ENCODE assay signal across 7 mouse cellular contexts in the genomic region with DNA sequence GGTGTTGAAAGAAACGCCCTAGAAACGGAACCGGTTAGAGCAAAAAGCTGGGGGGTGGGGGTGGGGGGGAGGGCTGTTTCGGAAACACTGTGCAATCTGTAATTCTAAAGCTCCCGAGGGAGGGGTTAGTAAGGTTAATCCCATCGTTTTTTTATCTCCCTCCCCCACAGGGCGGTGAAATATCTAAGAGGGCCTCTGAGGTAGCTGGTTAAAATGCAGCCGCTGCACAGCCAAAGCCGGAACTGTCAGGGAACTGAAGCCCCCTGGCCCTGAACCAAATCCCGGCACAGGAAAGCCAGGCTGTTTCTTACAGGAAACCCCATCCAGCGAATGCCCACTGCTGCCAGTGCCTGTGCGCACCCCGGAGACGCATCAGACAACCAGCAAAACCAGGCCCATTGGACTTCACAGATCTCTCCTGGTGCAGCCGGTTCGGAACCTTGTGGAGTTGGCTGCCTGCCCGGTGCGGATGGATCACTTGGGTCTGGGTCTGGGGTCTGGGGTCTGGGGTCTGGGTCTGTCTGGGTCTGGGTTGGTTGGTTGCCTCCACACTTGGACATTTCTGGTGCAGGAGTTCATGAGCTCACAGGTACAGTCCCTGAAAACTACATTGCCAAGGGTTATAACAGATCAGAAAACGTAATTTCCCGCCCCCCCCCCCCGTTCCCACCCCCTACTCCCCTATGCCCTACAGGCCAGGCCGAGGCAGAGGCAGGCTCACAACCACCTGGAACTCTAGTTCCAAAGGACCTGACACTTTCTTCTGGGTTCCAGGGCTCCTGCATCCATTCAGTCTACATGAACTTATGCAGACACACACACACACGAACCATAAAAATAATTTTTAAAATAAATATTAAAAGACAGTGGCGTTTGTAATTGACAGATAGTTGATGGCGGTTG.
DNase-seq lines count a peak whose midpoint lies in the region; ATAC-seq and TF ChIP-seq lines count a peak whose summit lies in the region.

No protein-coding gene starts in this region.

- WGBS in forebrain, embryonic 16.5 days, result 26% methylated on average over 25 of the region's 25 CpGs
- WGBS in hindbrain, embryonic 16.5 days, result 27% methylated on average over 25 of the region's 25 CpGs
- WGBS in liver, embryonic 13.5 days (ENCODE audit: insufficient replicate concordance), result 16% methylated on average over 24 of the region's 25 CpGs
- 31% methylated on average over 25 of the region's 25 CpGs for WGBS in neural tube, embryonic 15.5 days

- peak overlapping the region; percentile 91 for H3K9ac ChIP-seq in ES-E14 (ENCODE audit: insufficient read depth, low read depth, low read length, poor library complexity, severe bottlenecking)
- peak overlapping the region; percentile 26 for H3K9ac ChIP-seq in forebrain, embryonic 16.5 days (replicated peaks; ENCODE audit: low read depth, low read length)
- peak overlapping the region; percentile 38 for H3K9ac ChIP-seq in hindbrain, embryonic 16.5 days (ENCODE audit: low read depth, low read length)
- H3K9ac ChIP-seq in liver, embryonic 13.5 days, result peak overlapping the region; percentile 29; the same call in 1 of the 2 replicates
- H3K9ac ChIP-seq in neural tube, embryonic 15.5 days (replicated peaks), result peak overlapping the region; percentile 29; the same call in 1 of the 2 replicates

- DNase-seq in ES-E14 (ENCODE audit: low read depth, low spot score), result no peak
- DNase-seq in adrenal gland, adult 2 months, result peak; percentile 51
- DNase-seq in liver, embryonic 13.5 days, result no peak
- DNase-seq in ovary, postnatal 36 days (ENCODE audit: low spot score), result no peak

- H3K36me3 ChIP-seq in ES-E14 (ENCODE audit: control insufficient read depth, insufficient read depth, low read length, poor library complexity, severe bottlenecking), result no peaks in the 10 kb centered on the region
- no peaks in the 10 kb centered on the region for H3K36me3 ChIP-seq in forebrain, embryonic 16.5 days (ENCODE audit: control insufficient read depth, insufficient read depth)
- H3K36me3 ChIP-seq in hindbrain, embryonic 16.5 days (ENCODE audit: control insufficient read depth, insufficient read depth, low read length), result no peaks in the 10 kb centered on the region
- H3K36me3 ChIP-seq in liver, embryonic 13.5 days, result no peaks in the 10 kb centered on the region
- no peaks in the 10 kb centered on the region for H3K36me3 ChIP-seq in neural tube, embryonic 15.5 days

- ATAC-seq in forebrain, embryonic 16.5 days, result peak; percentile 82
- ATAC-seq in hindbrain, embryonic 16.5 days, result peak; percentile 67
- peak; percentile 41 for ATAC-seq in liver, embryonic 13.5 days (ENCODE audit: low read depth)
- 0 out of 2 replicates have a peak, but pooled peaks have one; percentile 69 for ATAC-seq in neural tube, embryonic 15.5 days (ENCODE audit: low FRiP score)

- peaks cover 7 to 11% of the 10 kb centered on the region in 2 experiments; a peak in 3 of 4 replicates for H3K4me1 ChIP-seq in ES-E14 (ENCODE audit: control insufficient read depth in 2 of 2, insufficient read depth in 2 of 2, low read length in 2 of 2, poor library complexity in 1 of 2)
- H3K4me1 ChIP-seq in forebrain, embryonic 16.5 days (replicated peaks; ENCODE audit: control insufficient read depth, insufficient read depth, low read length), result peaks cover 20% of the 10 kb centered on the region
- peaks cover 11% of the 10 kb centered on the region for H3K4me1 ChIP-seq in hindbrain, embryonic 16.5 days (ENCODE audit: control insufficient read depth, insufficient read depth, low read depth, low read length)
- H3K4me1 ChIP-seq in liver, embryonic 13.5 days (replicated peaks), result peaks cover 45% of the 10 kb centered on the region
- peaks cover 20% of the 10 kb centered on the region for H3K4me1 ChIP-seq in neural tube, embryonic 15.5 days

- peak overlapping the region; percentile 91 for H3K27ac ChIP-seq in ES-E14 (ENCODE audit: insufficient read depth, low read depth, low read length, poor library complexity, severe bottlenecking)
- no peak overlapping the region for H3K27ac ChIP-seq in forebrain, embryonic 16.5 days (ENCODE audit: low read length)
- H3K27ac ChIP-seq in hindbrain, embryonic 16.5 days (ENCODE audit: low read depth, low read length), result peak overlapping the region; percentile 15; the same call in 1 of the 2 replicates
- no peak overlapping the region for H3K27ac ChIP-seq in liver, embryonic 13.5 days
- H3K27ac ChIP-seq in neural tube, embryonic 15.5 days (replicated peaks), result peak overlapping the region; percentile 58; the same call in 1 of the 2 replicates

- no peaks in the 10 kb centered on the region for H3K9me3 ChIP-seq in ES-E14 (ENCODE audit: control insufficient read depth, insufficient read depth, low read depth, low read length)
- H3K9me3 ChIP-seq in forebrain, embryonic 16.5 days (ENCODE audit: control insufficient read depth, low read length), result no peaks in the 10 kb centered on the region
- H3K9me3 ChIP-seq in hindbrain, embryonic 16.5 days (ENCODE audit: control insufficient read depth, low read length), result no peaks in the 10 kb centered on the region
- no peaks in the 10 kb centered on the region for H3K9me3 ChIP-seq in liver, embryonic 13.5 days (replicated peaks)
- no peaks in the 10 kb centered on the region for H3K9me3 ChIP-seq in neural tube, embryonic 15.5 days (replicated peaks)

- in situ Hi-C loops in ES-E14 (cut with MboI; ENCODE audit: low sequenced_read_pairs in 2 of 2, unreplicated experiment in 2 of 2), result no loop called here

- peak overlapping the region; percentile 54 for H3K4me2 ChIP-seq in forebrain, embryonic 16.5 days (ENCODE audit: low read length)
- H3K4me2 ChIP-seq in hindbrain, embryonic 16.5 days (ENCODE audit: low read length), result peak overlapping the region; percentile 50
- H3K4me2 ChIP-seq in liver, embryonic 13.5 days, result peak overlapping the region; percentile 59
- peak overlapping the region; percentile 48 for H3K4me2 ChIP-seq in neural tube, embryonic 15.5 days

- H3K27me3 ChIP-seq in forebrain, embryonic 16.5 days (replicated peaks; ENCODE audit: control insufficient read depth, insufficient read depth, low read length), result no peaks in the 10 kb centered on the region
- H3K27me3 ChIP-seq in hindbrain, embryonic 16.5 days (replicated peaks; ENCODE audit: control insufficient read depth, insufficient read depth, low read length), result no peaks in the 10 kb centered on the region
- H3K27me3 ChIP-seq in liver, embryonic 13.5 days, result no peaks in the 10 kb centered on the region
- H3K27me3 ChIP-seq in neural tube, embryonic 15.5 days (replicated peaks), result no peaks in the 10 kb centered on the region

- peak overlapping the region; percentile 61 to 91 for H3K4me3 ChIP-seq in ES-E14 (ENCODE audit: insufficient read depth in 1 of 2, low read depth in 1 of 2, low read length in 2 of 2, poor library complexity in 1 of 2, severe bottlenecking in 1 of 2)
- peak overlapping the region; percentile 26 for H3K4me3 ChIP-seq in forebrain, embryonic 16.5 days (replicated peaks; ENCODE audit: low read length)
- H3K4me3 ChIP-seq in hindbrain, embryonic 16.5 days (ENCODE audit: low read length), result peak overlapping the region; percentile 23
- H3K4me3 ChIP-seq in liver, embryonic 13.5 days (replicated peaks), result peak overlapping the region; percentile 42
- H3K4me3 ChIP-seq in neural tube, embryonic 15.5 days (replicated peaks), result peak overlapping the region; percentile 25

TF ChIP-seq in ES-E14, 5 proteins besides CTCF, POLR2A, EP300 and RAD21:
- no peak for TF ChIP-seq HCFC1 (IDR thresholded peaks at IDR 0.05; ENCODE audit: borderline replicate concordance, insufficient read depth, low read length)
- no peak for TF ChIP-seq CHD2 (IDR thresholded peaks at IDR 0.05; ENCODE audit: low read depth, low read length)
- TF ChIP-seq MAFK (IDR thresholded peaks at IDR 0.05; ENCODE audit: insufficient read depth, low read depth, low read length), result no peak
- no peak for TF ChIP-seq ZNF384 (IDR thresholded peaks at IDR 0.05; ENCODE audit: low read depth, low read length)
- TF ChIP-seq ZC3H11A (IDR thresholded peaks at IDR 0.05; ENCODE audit: borderline replicate concordance, low read depth, low read length), result no peak
TF ChIP-seq in ES-E14: peak in this region for 0.

Comparison
In these comparisons a context has a peak if more than half of its experiments do, and no peak if none do; other contexts are left out.
1. H3K27ac ChIP-seq: peak in ES-E14 (single experiment), hindbrain, embryonic 16.5 days (single experiment) and neural tube, embryonic 15.5 days (single experiment); none in forebrain, embryonic 16.5 days (single experiment) and liver, embryonic 13.5 days (single experiment).
2. H3K4me3 ChIP-seq: peak in every context shown above with its lines; median percentile 76 in ES-E14; 42 in liver, embryonic 13.5 days; 26 in forebrain, embryonic 16.5 days; 25 in neural tube, embryonic 15.5 days; 23 in hindbrain, embryonic 16.5 days.
3. H3K9ac ChIP-seq: peak in every context shown above with its lines; median percentile 91 in ES-E14; 38 in hindbrain, embryonic 16.5 days; 29 in liver, embryonic 13.5 days; 29 in neural tube, embryonic 15.5 days; 26 in forebrain, embryonic 16.5 days.
4. Peak in every context shown above with its lines, with median percentiles within 50 percentile points of each other: ATAC-seq and H3K4me2 ChIP-seq.